Mouse (Mus musculus) thymus, adult 2 months (tissue): ENCODE data around the gene Mfsd4a. TPM values are rescaled to one million over a fixed set of nuclear protein-coding genes. Genes with fewer than 3 reads are reported as not detected.

Source experiments
- DNase-seq: peaks from one replicate; pipeline ENCODE4 v3.0.0; 2021
- H3K27ac ChIP-seq: fragments of 200-500 bp; 2 replicates; pipeline ENCODE4 v1.5.1; 2012; ENCODE audit warnings: low read length, control low read depth; ENCODE audit not compliant: control insufficient read depth, insufficient read depth
- H3K27me3 ChIP-seq: fragments of 200-500 bp; 2 replicates; pipeline ENCODE4 v1.6.1; 2012; ENCODE audit warnings: mild to moderate bottlenecking, low read length, moderate library complexity, mixed read lengths; ENCODE audit not compliant: control insufficient read depth, insufficient read depth
- H3K36me3 ChIP-seq: fragments of 200-500 bp; 2 replicates; pipeline ENCODE4 v1.6.1; 2012; ENCODE audit warnings: mild to moderate bottlenecking, low read length, moderate library complexity; ENCODE audit not compliant: control insufficient read depth, insufficient read depth
- H3K4me1 ChIP-seq: fragments of 200-500 bp; replicated peaks from 2 replicates; pipeline ENCODE4 v1.6.1; 2012; ENCODE audit warnings: low read length; ENCODE audit not compliant: control insufficient read depth, insufficient read depth
- H3K4me3 ChIP-seq: fragments of 200-500 bp; 2 replicates; pipeline ENCODE4 v1.5.1; 2012; ENCODE audit warnings: mild to moderate bottlenecking, low read length, control low read depth, moderate library complexity; ENCODE audit not compliant: control insufficient read depth, insufficient read depth
- CTCF ChIP-seq: fragments of 200-500 bp; IDR thresholded peaks from 2 replicates; pipeline ENCODE4 v1.5.1; 2012; ENCODE audit warnings: mild to moderate bottlenecking, control low read depth, low read length, moderate library complexity, borderline replicate concordance; ENCODE audit not compliant: control insufficient read depth, poor library complexity, insufficient read depth; ENCODE audit errors: extremely low read depth
- POLR2A ChIP-seq: fragments of 200-500 bp; IDR thresholded peaks from 2 replicates; pipeline ENCODE4 v1.6.1; 2012; ENCODE audit warnings: mild to moderate bottlenecking, low read length, control low read depth, moderate library complexity; ENCODE audit not compliant: control insufficient read depth, poor library complexity, insufficient read depth; ENCODE audit errors: extremely low read depth
- WGBS: fragments of 180-500 bp; shearing (Covaris S2); methylation state at CpG from one replicate; pipeline ENCODE4 v1.1.7; 2018; 5-methylcytosine and 5-hydroxymethylcytosine counted together
- polyA plus RNA-seq: library from polyadenylated mRNA; depleted of rRNA; stranded (reverse); fragments of >200 nt; gene quantifications from 2 replicates; pipeline ENCODE4 v1.2.3, GENCODE M21; 2012

Mfsd4a gene
- polyA plus RNA-seq, 1 experiment = 5.6 TPM

- Histone ChIP-seq H3K4me3 (no peak overlapping the region), H3K27me3 (no peaks in the 10 kb centered on the region), H3K27ac (no peak overlapping the region), H3K36me3 (peaks cover 75% of the 10 kb centered on the region), H3K4me1 (no peaks in the 10 kb centered on the region)
- DNase-seq = no peak
- TF ChIP-seq CTCF (no peak), POLR2A (no peak)
- WGBS = 89% methylated on average over 11 of the region's 11 CpGs
Measured at GRCm38 (mm10) chr1:132026925-132027646, 40.8 kb downstream of the Mfsd4a start.

DNA sequence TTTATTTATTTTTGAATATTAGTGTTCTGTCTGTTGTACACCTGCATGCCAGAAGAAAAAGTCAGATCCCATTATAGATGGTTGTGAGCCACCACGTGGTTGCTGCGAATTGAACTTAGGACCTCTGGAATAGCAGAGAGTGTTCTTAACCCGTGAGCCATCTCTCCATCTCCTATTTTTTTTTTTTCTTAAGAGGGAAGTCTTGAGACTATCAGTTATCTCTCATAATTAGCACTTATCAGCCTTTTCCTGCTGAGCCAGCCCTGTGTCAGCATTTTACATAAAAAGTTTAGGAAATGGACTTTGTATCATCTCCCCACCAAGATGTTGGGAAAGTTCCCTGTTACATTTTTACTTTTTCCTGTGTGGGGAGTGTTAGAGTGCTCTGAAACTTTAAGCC is 45.8 kb downstream of the Mfsd4a start:
- Histone ChIP-seq H3K4me1 (no peaks in the 10 kb centered on the region), H3K27ac (no peak overlapping the region), H3K27me3 (no peaks in the 10 kb centered on the region), H3K4me3 (no peak overlapping the region), H3K36me3 (peaks cover 86% of the 10 kb centered on the region)
- TF ChIP-seq CTCF (no peak), POLR2A (no peak)
- no peak for DNase-seq
- WGBS = 93% methylated on average over 3 of the region's 3 CpGs

DNA sequence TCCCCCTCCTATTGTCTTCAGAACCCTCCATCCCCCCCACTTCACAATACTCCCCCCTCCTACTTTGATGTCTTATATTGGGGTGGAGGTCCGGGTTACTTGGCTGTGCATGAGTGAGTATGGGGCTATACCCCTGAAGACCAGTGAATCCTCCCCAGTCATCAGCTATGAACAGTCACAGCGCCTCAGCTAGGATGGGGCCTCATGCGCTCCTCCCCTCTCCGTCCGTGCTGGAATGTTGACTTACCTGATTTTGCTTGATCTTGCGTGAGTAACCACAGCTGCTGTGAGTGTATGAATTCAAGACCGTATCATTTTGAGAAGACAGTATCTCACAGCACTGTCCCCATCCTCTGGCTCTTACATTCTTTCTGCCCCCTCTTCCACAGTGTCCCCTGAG is 48.0 kb downstream of the Mfsd4a start:
- Histone ChIP-seq H3K27ac (no peak overlapping the region), H3K36me3 (peaks cover 86% of the 10 kb centered on the region), H3K4me3 (no peak overlapping the region), H3K4me1 (no peaks in the 10 kb centered on the region), H3K27me3 (no peaks in the 10 kb centered on the region)
- WGBS = 96% methylated on average over 7 of the region's 7 CpGs
- DNase-seq = no peak
- TF ChIP-seq CTCF = no peak
- no peak for TF ChIP-seq POLR2A

DNA sequence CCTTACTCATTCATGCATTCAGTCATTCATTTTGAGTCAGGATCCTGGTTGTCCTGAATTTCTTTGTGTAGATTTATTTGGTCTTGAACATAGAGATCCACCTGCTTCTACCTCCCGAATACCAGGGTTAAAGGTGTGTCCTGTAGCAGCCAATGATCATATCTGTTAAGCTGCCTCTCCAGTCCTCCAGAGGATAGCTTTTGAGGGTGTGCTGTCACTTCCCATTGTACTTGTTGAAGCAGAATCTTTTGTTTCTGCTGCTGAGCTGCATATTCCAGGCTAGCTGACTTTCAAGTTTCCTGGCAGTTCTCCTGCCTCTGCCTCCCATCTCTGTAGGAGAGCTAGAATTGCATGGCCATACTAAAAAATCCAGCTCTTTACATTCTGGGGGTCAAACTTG is 51.2 kb downstream of the Mfsd4a start:
- H3K4me3 ChIP-seq = no peak overlapping the region
- H3K4me1 ChIP-seq = peaks cover 2% of the 10 kb centered on the region
- DNase-seq = no peak
- no peak overlapping the region for H3K27ac ChIP-seq
- 94% methylated on average over 1 of the region's 1 CpGs for WGBS
- H3K27me3 ChIP-seq = no peaks in the 10 kb centered on the region
- H3K36me3 ChIP-seq = peaks cover 65% of the 10 kb centered on the region
- TF ChIP-seq CTCF (no peak), POLR2A (no peak)

GRCm38 (mm10) chr1:132014800-132015199 is 53.1 kb downstream of the Mfsd4a start:
- peaks cover 11% of the 10 kb centered on the region for H3K4me1 ChIP-seq
- no peak overlapping the region for H3K27ac ChIP-seq
- H3K27me3 ChIP-seq = no peaks in the 10 kb centered on the region
- no peak for TF ChIP-seq CTCF
- no peak for TF ChIP-seq POLR2A
- H3K36me3 ChIP-seq = peaks cover 51% of the 10 kb centered on the region
- no peak for DNase-seq
- no peak overlapping the region for H3K4me3 ChIP-seq
- 89% methylated on average over 1 of the region's 1 CpGs for WGBS

GRCm38 (mm10) chr1:132012861-132013260 is 55.0 kb downstream of the Mfsd4a start:
- no peaks in the 10 kb centered on the region for H3K27me3 ChIP-seq
- WGBS = 92% methylated on average over 8 of the region's 8 CpGs
- DNase-seq = no peak
- H3K4me1 ChIP-seq = peaks cover 13% of the 10 kb centered on the region
- no peak overlapping the region for H3K4me3 ChIP-seq
- TF ChIP-seq POLR2A (no peak), CTCF (no peak)
- H3K36me3 ChIP-seq = peaks cover 31% of the 10 kb centered on the region
- no peak overlapping the region for H3K27ac ChIP-seq

GRCm38 (mm10) chr1:132011785-132012184 is 56.1 kb downstream of the Mfsd4a start:
- TF ChIP-seq POLR2A = no peak
- TF ChIP-seq CTCF = no peak
- Histone ChIP-seq H3K36me3 (peaks cover 21% of the 10 kb centered on the region), H3K27ac (no peak overlapping the region), H3K27me3 (no peaks in the 10 kb centered on the region), H3K4me1 (peaks cover 13% of the 10 kb centered on the region), H3K4me3 (no peak overlapping the region)
- no peak for DNase-seq
- 36% methylated on average over 2 of the region's 2 CpGs for WGBS
